Mouse (Mus musculus) midbrain, embryonic 14.5 days (tissue): ENCODE data around the gene Tlr4. TPM values are rescaled to one million over a fixed set of nuclear protein-coding genes. Genes with fewer than 3 reads are reported as not detected.

ENCODE experiments used
- ATAC-seq: fragments of 200-750 bp; cut with Nextera tagmentation; 2 replicates; pipeline ENCODE4 v1.8.0; 2017; ENCODE audit warnings: moderate number of reproducible peaks, moderate library complexity; ENCODE audit not compliant: low FRiP score, low TSS enrichment
- DNase-seq: peaks from one replicate; pipeline ENCODE4 v3.0.0-alpha.2; 2015
- H3K27ac ChIP-seq: fragments of 300-500 bp; sonication (generic); replicated peaks from 2 replicates; pipeline ENCODE4 v1.5.1; 2014; ENCODE audit warnings: mild to moderate bottlenecking, low read depth, low read length, moderate library complexity
- H3K27me3 ChIP-seq: fragments of 300-500 bp; sonication (generic); 2 replicates; pipeline ENCODE4 v1.6.1; 2014; ENCODE audit warnings: low read length, control low read depth, mixed read lengths; ENCODE audit not compliant: control insufficient read depth, insufficient read depth
- H3K36me3 ChIP-seq: fragments of 300-500 bp; sonication (generic); 2 replicates; pipeline ENCODE4 v1.6.1; 2014; ENCODE audit warnings: low read length, control low read depth; ENCODE audit not compliant: control insufficient read depth, insufficient read depth
- H3K4me1 ChIP-seq: fragments of 300-500 bp; sonication (generic); 2 replicates; pipeline ENCODE4 v1.6.1; 2014; ENCODE audit warnings: mild to moderate bottlenecking, antibody characterized with exemption, low read length, control low read depth; ENCODE audit not compliant: control insufficient read depth, insufficient read depth
- H3K4me2 ChIP-seq: fragments of 300-500 bp; sonication (generic); 2 replicates; pipeline ENCODE4 v1.6.1; 2014; ENCODE audit warnings: mild to moderate bottlenecking, low read length, moderate library complexity
- H3K4me3 ChIP-seq: fragments of 300-500 bp; sonication (generic); replicated peaks from 2 replicates; pipeline ENCODE4 v1.5.1; 2014; ENCODE audit warnings: low read depth, low read length
- H3K9ac ChIP-seq: fragments of 300-500 bp; sonication (generic); replicated peaks from 2 replicates; pipeline ENCODE4 v1.6.1; 2014; ENCODE audit warnings: mild to moderate bottlenecking, low read length, moderate library complexity
- H3K9me3 ChIP-seq: fragments of 300-500 bp; sonication (generic); 2 replicates; pipeline ENCODE4 v1.6.1; 2016; ENCODE audit warnings: low read length, control low read depth, mixed read lengths; ENCODE audit not compliant: control insufficient read depth
- WGBS: fragments of 180-500 bp; shearing (Covaris S2); extraction: QIAGEN DNeasy Blood & Tissue Kit; methylation state at CpG from one replicate; pipeline ENCODE4 v1.1.7; 2014; 5-methylcytosine and 5-hydroxymethylcytosine counted together
- polyA plus RNA-seq: library from polyadenylated mRNA; unstranded; fragments of >200 nt; fragmentation: Nextera tagmentation; extraction: Ambion mirVana; gene quantifications from 2 replicates; pipeline ENCODE4 v1.2.1, GENCODE M21; 2014

Tlr4 gene
- polyA plus RNA-seq, 1 experiment from 2014 or later: 1.3 TPM

DNA sequence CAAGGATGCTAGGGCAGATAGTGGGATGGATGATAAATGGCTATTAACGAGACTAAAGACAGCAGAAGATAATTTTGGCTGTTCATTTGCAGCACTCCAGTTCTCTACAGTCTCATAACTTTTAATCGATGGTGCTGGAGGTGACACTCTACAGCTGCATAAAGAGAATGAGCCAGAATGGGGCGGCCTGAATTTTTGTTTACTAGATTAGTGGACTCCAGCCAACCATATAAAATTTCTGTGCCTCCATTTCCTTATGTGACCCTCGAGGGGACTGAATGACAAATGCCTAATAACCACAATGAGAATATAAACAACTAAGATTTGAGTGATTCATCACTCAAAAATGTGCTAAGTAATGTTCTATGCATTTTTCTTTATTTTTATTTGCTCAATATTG lies 48.4 kb downstream of the Tlr4 start:
- Histone ChIP-seq H3K4me2 (no peak overlapping the region), H3K4me1 (no peaks in the 10 kb centered on the region), H3K27me3 (no peaks in the 10 kb centered on the region), H3K4me3 (no peak overlapping the region), H3K36me3 (no peaks in the 10 kb centered on the region), H3K9ac (no peak overlapping the region), H3K9me3 (no peaks in the 10 kb centered on the region), H3K27ac (no peak overlapping the region)
- DNase-seq (no peak), ATAC-seq (no peak)
- 78% methylated on average over 4 of the region's 4 CpGs for WGBS

DNA sequence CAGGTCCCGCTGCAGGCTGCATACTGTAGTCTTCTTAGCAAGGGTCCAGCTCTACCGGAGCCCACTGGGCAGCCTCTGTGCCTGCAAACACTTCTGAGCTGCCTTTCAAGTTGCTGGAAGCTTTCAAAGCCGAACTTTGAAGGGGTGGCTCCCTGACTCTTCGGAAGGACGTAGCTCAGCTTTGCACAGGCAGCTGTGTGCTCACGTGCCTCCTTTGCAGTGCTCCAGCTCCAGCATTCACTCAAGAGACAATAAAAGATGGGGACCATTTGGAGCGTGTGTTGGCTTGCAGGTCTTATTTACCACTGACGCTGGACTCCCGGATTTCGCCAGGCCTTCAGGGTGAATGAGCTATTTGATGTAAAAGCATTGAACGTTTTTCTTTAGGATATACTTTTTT lies 50.2 kb downstream of the Tlr4 start:
- no peaks in the 10 kb centered on the region for H3K27me3 ChIP-seq
- WGBS: 66% methylated on average over 11 of the region's 11 CpGs
- H3K9me3 ChIP-seq: no peaks in the 10 kb centered on the region
- H3K4me1 ChIP-seq: no peaks in the 10 kb centered on the region
- ATAC-seq: no peak
- no peak for DNase-seq
- H3K36me3 ChIP-seq: no peaks in the 10 kb centered on the region
- H3K27ac ChIP-seq: no peak overlapping the region
- no peak overlapping the region for H3K9ac ChIP-seq
- H3K4me2 ChIP-seq: no peak overlapping the region
- no peak overlapping the region for H3K4me3 ChIP-seq

DNA sequence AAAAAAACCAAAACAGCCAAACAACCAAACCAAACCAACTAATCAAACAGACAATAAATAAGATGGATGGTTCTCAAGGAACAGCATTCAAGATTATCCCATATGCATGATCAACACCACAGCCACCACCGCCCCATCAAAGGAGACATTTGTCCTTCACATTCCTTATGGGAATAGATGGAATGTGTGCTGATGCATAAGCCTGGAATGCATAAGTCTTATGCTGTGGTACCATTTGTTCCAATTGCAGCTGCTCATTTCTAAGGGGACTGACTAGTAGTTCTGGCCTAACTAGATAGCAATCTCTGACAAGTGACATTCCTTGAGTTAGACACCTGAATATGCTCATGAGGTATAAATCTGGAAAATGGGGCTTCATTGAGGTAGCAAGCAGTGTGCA lies 54.1 kb downstream of the Tlr4 start:
- Histone ChIP-seq H3K9ac (no peak overlapping the region), H3K4me3 (no peak overlapping the region), H3K9me3 (no peaks in the 10 kb centered on the region), H3K4me2 (no peak overlapping the region), H3K36me3 (no peaks in the 10 kb centered on the region), H3K27me3 (no peaks in the 10 kb centered on the region), H3K27ac (no peak overlapping the region), H3K4me1 (no peaks in the 10 kb centered on the region)
- 89% methylated on average over 1 of the region's 1 CpGs for WGBS
- ATAC-seq (no peak), DNase-seq (no peak)

DNA sequence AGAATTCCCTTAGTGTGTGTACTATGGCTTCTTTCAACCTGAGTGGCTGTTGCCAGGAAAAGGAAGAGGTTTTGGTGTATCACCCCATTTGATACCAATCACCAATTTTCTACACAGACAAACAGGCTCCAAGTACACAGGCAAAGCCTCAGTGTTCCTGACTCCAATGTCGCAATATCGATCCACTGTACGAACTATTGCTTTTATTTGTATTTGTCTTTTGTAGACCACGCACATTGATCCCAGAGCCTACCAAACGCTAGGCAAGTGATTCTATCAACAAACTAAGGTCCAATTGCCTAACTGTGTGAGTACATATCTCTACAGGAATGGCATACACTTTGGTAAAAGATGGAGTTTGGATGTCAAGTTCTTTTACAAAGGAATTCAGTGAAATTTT lies 55.9 kb downstream of the Tlr4 start:
- ATAC-seq (no peak), DNase-seq (no peak)
- H3K4me3 ChIP-seq: no peak overlapping the region
- H3K4me1 ChIP-seq: no peaks in the 10 kb centered on the region
- 95% methylated on average over 5 of the region's 5 CpGs for WGBS
- no peaks in the 10 kb centered on the region for H3K27me3 ChIP-seq
- no peak overlapping the region for H3K4me2 ChIP-seq
- H3K9me3 ChIP-seq: no peaks in the 10 kb centered on the region
- no peak overlapping the region for H3K9ac ChIP-seq
- H3K36me3 ChIP-seq: no peaks in the 10 kb centered on the region
- H3K27ac ChIP-seq: no peak overlapping the region

DNA sequence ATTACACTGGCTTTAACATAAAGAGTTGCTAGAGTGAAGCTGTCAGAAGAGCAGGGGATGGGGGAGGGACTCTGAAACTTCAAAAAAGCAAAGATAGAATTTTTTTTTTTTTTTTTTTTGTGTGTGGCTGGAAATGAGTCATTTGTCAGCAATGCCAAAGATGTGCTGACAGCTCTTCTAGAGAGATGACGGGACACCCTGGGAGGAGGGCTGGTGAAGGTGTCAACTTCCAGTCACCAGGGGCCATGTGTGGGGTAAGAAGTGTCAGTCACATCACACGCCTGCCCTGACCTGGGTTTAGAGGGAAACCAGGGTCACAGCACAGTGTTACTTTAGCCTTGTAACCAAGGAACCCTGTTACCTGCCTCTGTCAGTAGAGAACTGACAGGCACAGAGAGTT lies 67.2 kb downstream of the Tlr4 start:
- H3K4me3 ChIP-seq: no peak overlapping the region
- no peaks in the 10 kb centered on the region for H3K9me3 ChIP-seq
- no peak overlapping the region for H3K9ac ChIP-seq
- ATAC-seq (no peak), DNase-seq (no peak)
- no peak overlapping the region for H3K27ac ChIP-seq
- H3K27me3 ChIP-seq: no peaks in the 10 kb centered on the region
- H3K4me2 ChIP-seq: no peak overlapping the region
- WGBS: 51% methylated on average over 2 of the region's 2 CpGs
- no peaks in the 10 kb centered on the region for H3K4me1 ChIP-seq
- H3K36me3 ChIP-seq: no peaks in the 10 kb centered on the region

DNA sequence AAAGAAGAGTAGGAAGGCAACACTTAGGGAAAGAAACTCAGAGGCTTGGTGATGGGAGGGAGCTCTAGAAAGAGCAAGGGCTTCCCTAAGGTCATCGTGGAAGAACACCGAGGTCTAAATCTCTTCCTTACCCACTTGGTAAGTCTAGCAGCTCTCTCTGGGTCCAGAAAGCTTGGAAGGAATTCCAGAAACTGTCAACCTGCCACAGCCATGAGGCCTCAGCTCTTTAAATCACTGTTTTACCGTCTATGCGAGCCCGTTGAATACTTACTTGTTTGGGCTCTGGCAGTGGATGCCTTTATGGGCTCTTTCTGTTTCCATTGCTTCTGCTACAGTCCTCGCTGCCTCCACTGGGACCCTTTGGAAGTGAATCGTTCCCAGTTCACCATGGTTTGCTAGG lies 67.6 kb downstream of the Tlr4 start:
- Histone ChIP-seq H3K36me3 (no peaks in the 10 kb centered on the region), H3K27me3 (no peaks in the 10 kb centered on the region), H3K9me3 (no peaks in the 10 kb centered on the region), H3K4me3 (no peak overlapping the region), H3K27ac (no peak overlapping the region), H3K4me1 (no peaks in the 10 kb centered on the region), H3K9ac (no peak overlapping the region), H3K4me2 (no peak overlapping the region)
- no peak for DNase-seq
- no peak for ATAC-seq
- WGBS: 90% methylated on average over 7 of the region's 7 CpGs

DNA sequence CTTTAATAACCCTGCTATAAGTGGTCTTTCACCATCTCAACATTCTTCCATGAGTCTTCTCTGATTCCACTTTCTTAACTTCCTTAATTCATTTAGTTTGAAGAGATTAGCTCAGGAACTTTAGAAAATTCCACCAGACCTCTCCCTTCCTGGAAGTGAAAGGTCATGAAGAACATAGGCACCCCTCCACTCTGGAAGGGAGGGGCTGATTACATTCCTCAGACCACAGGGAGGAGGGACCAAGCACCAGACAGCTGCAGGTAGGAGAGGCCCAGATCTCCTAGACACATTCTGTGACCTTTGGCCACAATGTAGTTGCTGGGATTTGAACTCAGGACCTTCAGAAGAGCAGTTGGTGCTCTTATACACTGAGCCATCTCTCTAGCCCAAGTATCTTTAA lies 72.7 kb downstream of the Tlr4 start:
- Histone ChIP-seq H3K4me3 (no peak overlapping the region), H3K4me2 (no peak overlapping the region), H3K9ac (no peak overlapping the region), H3K4me1 (no peaks in the 10 kb centered on the region), H3K36me3 (no peaks in the 10 kb centered on the region), H3K9me3 (no peaks in the 10 kb centered on the region), H3K27ac (no peak overlapping the region), H3K27me3 (no peaks in the 10 kb centered on the region)
- ATAC-seq (no peak), DNase-seq (no peak)

DNA sequence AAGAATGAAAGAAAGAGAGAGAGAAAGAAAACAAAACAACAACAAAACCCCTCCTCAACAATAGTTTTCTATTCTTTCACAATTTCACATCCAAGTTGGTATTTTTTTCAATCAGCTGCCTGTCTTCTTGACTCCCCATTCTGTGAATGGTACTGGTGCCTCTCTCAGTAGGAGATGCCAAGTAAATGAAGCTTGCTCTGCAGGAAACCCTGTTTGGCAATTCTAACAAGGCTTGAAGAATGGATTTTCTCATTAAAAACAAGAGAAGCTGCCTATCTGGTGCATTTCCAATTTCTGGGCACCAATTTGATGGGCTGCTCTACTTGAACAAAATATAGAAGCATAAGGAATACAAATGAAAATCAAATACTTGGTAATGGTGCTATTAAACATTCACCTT lies 74.1 kb downstream of the Tlr4 start:
- Histone ChIP-seq H3K9me3 (no peaks in the 10 kb centered on the region), H3K36me3 (no peaks in the 10 kb centered on the region), H3K9ac (no peak overlapping the region), H3K27ac (no peak overlapping the region), H3K27me3 (no peaks in the 10 kb centered on the region), H3K4me3 (no peak overlapping the region), H3K4me1 (no peaks in the 10 kb centered on the region), H3K4me2 (no peak overlapping the region)
- no peak for ATAC-seq
- DNase-seq: no peak

DNA sequence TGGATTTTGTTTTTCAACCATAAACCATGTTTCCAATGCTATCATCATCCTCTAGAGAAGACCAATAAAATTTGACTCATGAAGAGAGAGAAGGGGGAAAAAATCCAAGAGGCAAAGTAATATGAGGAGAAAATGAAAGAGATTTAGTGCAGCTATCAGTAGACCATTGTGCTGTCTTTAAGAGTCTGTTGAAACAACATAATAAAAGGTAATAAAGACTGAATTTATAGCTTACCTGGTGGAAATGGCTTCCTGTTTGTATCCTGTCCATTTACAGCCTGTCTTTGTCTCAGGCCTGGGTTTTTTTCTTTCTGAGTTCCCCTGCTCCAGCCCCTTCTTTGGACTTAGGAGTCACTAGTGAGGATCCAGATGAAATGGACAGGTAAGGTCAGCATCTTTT lies 81.0 kb downstream of the Tlr4 start:
- no peak overlapping the region for H3K4me3 ChIP-seq
- no peaks in the 10 kb centered on the region for H3K9me3 ChIP-seq
- DNase-seq (no peak), ATAC-seq (no peak)
- H3K27ac ChIP-seq: no peak overlapping the region
- no peak overlapping the region for H3K4me2 ChIP-seq
- H3K9ac ChIP-seq: no peak overlapping the region
- H3K4me1 ChIP-seq: no peaks in the 10 kb centered on the region
- H3K36me3 ChIP-seq: no peaks in the 10 kb centered on the region
- no peaks in the 10 kb centered on the region for H3K27me3 ChIP-seq
